Mouse (Mus musculus) intestine, postnatal 0 days (tissue): Measurements from ENCODE around the gene Ckb. TPM values are rescaled to one million over a fixed set of nuclear protein-coding genes. Genes with fewer than 3 reads are reported as not detected.

Experiments
- ATAC-seq: fragments of 200-750 bp; cut with Nextera tagmentation; 2 replicates; pipeline ENCODE4 v1.8.0; 2017; ENCODE audit warnings: mild to moderate bottlenecking, moderate TSS enrichment, moderate library complexity
- H3K27ac ChIP-seq: fragments of 300-500 bp; sonication (generic); 2 replicates; pipeline ENCODE4 v1.5.1; 2014; ENCODE audit warnings: mild to moderate bottlenecking, low read depth, low read length, moderate library complexity
- H3K27me3 ChIP-seq: fragments of 300-500 bp; sonication (generic); replicated peaks from 2 replicates; pipeline ENCODE4 v1.6.1; 2014; ENCODE audit warnings: low read length, mixed read lengths; ENCODE audit not compliant: control insufficient read depth, insufficient read depth
- H3K36me3 ChIP-seq: fragments of 300-500 bp; sonication (generic); 2 replicates; pipeline ENCODE4 v1.6.1; 2014; ENCODE audit warnings: mild to moderate bottlenecking, moderate library complexity; ENCODE audit not compliant: control insufficient read depth, insufficient read depth
- H3K4me1 ChIP-seq: fragments of 300-500 bp; sonication (generic); replicated peaks from 2 replicates; pipeline ENCODE4 v1.6.1; 2014; ENCODE audit warnings: antibody characterized with exemption, low read length, mixed read lengths; ENCODE audit not compliant: control insufficient read depth, insufficient read depth
- H3K4me2 ChIP-seq: fragments of 300-500 bp; sonication (generic); replicated peaks from 2 replicates; pipeline ENCODE4 v1.6.1; 2014; ENCODE audit warnings: low read depth, mild to moderate bottlenecking, moderate library complexity
- H3K4me3 ChIP-seq: fragments of 300-500 bp; sonication (generic); 2 replicates; pipeline ENCODE4 v1.5.1; 2014; ENCODE audit warnings: low read depth, low read length
- H3K9ac ChIP-seq: fragments of 300-500 bp; sonication (generic); 2 replicates; pipeline ENCODE4 v1.6.1; 2014; ENCODE audit warnings: mild to moderate bottlenecking, low read depth, low read length
- H3K9me3 ChIP-seq: fragments of 300-500 bp; sonication (generic); 2 replicates; pipeline ENCODE4 v1.6.1; 2016; ENCODE audit warnings: mixed run types; ENCODE audit not compliant: control insufficient read depth
- CTCF ChIP-seq: sonication (generic); IDR thresholded peaks from 2 replicates; pipeline ENCODE4 v1.5.1; 2016; ENCODE audit warnings: low read depth, mild to moderate bottlenecking, control low read depth, antibody characterized with exemption, moderate library complexity
- WGBS: fragments of 180-500 bp; shearing (Covaris S2); extraction: QIAGEN DNeasy Blood & Tissue Kit; methylation state at CpG from one replicate; pipeline ENCODE4 v1.1.7; 2014; 5-methylcytosine and 5-hydroxymethylcytosine counted together
- polyA plus RNA-seq: library from polyadenylated mRNA; unstranded; fragments of >200 nt; fragmentation: Nextera tagmentation; extraction: Ambion mirVana; gene quantifications from 2 replicates; pipeline ENCODE4 v1.2.1, GENCODE M21; 2015

Gene Ckb
- polyA plus RNA-seq, 1 experiment from 2014 or later = 628 TPM

DNA sequence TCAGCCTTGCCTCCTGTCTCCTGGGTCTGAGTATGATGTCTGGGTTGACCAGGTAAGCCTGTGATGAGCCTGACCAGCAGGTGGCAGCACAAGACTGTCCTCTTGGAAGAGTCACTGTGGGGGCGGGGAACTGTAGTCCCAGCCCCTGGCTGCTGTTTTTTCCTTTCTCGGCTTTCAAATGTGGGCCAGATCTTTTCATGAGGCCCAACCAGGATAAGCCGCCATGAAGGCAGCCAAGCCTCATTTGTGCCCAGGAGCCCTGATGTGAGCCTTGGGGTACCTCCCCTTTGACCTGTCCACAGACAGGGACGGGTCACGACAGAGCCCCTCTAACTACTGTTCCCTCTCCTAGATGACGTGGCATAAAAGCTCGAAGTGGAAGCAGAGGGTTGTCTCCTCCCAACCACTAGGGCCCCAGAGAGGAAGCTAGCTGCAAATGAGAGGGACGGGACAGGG, 3.7 kb downstream of the Ckb start:
- 15% methylated on average over 8 of the region's 8 CpGs for WGBS
- H3K9me3 ChIP-seq = no peaks in the 10 kb centered on the region
- no peak overlapping the region for H3K9ac ChIP-seq
- peak; percentile 99 for TF ChIP-seq CTCF
- peak; percentile 61 for ATAC-seq
- peak overlapping the region; percentile 63 for H3K27ac ChIP-seq
- H3K4me2 ChIP-seq = peak overlapping the region; percentile 84
- 0 out of 2 replicates have a peak, but pooled peaks cover 9% of the 10 kb centered on the region for H3K36me3 ChIP-seq
- H3K4me3 ChIP-seq = no peak overlapping the region
- H3K4me1 ChIP-seq = peaks cover 4% of the 10 kb centered on the region
- no peaks in the 10 kb centered on the region for H3K27me3 ChIP-seq

GRCm38 (mm10) chr12:111667421-111667820, 4.7 kb downstream of the Ckb start:
- Histone ChIP-seq H3K9ac (no peak overlapping the region), H3K4me3 (no peak overlapping the region), H3K4me1 (peaks cover 2% of the 10 kb centered on the region), H3K27me3 (no peaks in the 10 kb centered on the region), H3K4me2 (no peak overlapping the region), H3K36me3 (0 out of 2 replicates have a peak, but pooled peaks cover 10% of the 10 kb centered on the region), H3K9me3 (no peaks in the 10 kb centered on the region), H3K27ac (no peak overlapping the region)
- no peak for TF ChIP-seq CTCF
- no peak for ATAC-seq
- 91% methylated on average over 5 of the region's 5 CpGs for WGBS

- Histone ChIP-seq H3K4me2 (no peak overlapping the region), H3K4me3 (no peak overlapping the region), H3K4me1 (no peaks in the 10 kb centered on the region; the same call in 1 of the 2 replicates), H3K27ac (no peak overlapping the region), H3K27me3 (no peaks in the 10 kb centered on the region), H3K9me3 (no peaks in the 10 kb centered on the region), H3K9ac (no peak overlapping the region), H3K36me3 (0 out of 2 replicates have a peak, but pooled peaks cover 15% of the 10 kb centered on the region)
- TF ChIP-seq CTCF = no peak
- no peak for ATAC-seq
- WGBS = 74% methylated on average over 13 of the region's 13 CpGs
Observed at GRCm38 (mm10) chr12:111666380-111666779, 5.8 kb downstream of the Ckb start.

DNA sequence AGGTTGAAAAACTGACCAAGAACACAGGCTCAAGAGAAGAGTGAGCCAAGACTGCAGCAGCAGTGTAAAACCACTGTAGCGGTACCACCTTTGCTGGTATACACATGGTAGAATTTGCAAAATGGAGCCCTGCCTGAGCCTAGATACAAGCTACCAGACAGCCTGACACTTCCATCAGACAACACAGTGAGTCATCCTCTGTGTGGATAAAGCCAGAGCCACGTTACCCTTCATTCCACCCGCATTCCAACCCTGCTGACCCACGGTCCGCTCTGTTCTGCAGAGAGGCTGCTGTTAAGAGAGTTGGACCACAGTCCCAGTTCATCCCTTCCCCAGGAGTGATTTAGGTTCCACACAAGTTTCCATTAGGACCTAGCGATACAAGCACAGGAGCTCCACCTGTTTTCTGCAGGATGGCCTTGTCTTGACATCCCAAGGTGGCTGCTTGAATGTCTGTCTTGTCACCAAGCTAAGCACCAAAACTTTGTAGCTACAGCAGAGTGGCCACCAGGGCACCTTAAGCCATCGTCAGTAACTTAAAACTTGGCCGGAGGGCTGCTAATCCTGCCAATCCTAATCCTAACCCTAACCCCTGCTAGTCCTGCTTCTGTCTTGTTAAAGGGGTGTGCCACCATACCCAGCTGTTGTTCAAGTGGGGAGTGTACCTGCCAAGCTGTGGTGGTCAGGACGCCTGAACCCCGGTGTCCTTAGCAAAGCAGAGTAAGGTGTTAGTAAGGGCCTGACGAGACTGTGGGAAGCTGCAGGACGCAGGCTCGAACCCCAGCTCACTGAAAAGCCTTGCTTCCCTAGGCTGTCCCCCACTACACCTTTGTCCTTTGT, 6.9 kb downstream of the Ckb start:
- WGBS = 79% methylated on average over 13 of the region's 13 CpGs
- Histone ChIP-seq H3K36me3 (peaks cover 11% of the 10 kb centered on the region; the same call in 1 of the 2 replicates), H3K9ac (no peak overlapping the region), H3K9me3 (no peaks in the 10 kb centered on the region), H3K4me2 (no peak overlapping the region), H3K27me3 (no peaks in the 10 kb centered on the region), H3K4me1 (no peaks in the 10 kb centered on the region; the same call in 1 of the 2 replicates), H3K27ac (no peak overlapping the region), H3K4me3 (no peak overlapping the region)
- no peak for ATAC-seq
- TF ChIP-seq CTCF = no peak

GRCm38 (mm10) chr12:111664144-111664634, 7.9 kb downstream of the Ckb start:
- WGBS = 31% methylated on average over 6 of the region's 6 CpGs
- H3K4me2 ChIP-seq = no peak overlapping the region
- no peaks in the 10 kb centered on the region for H3K27me3 ChIP-seq
- H3K4me3 ChIP-seq = no peak overlapping the region
- no peak for ATAC-seq
- H3K9me3 ChIP-seq = no peaks in the 10 kb centered on the region
- H3K9ac ChIP-seq = no peak overlapping the region
- TF ChIP-seq CTCF = peak; percentile 8; the same call in 1 of the 2 replicates
- no peak overlapping the region for H3K27ac ChIP-seq
- H3K36me3 ChIP-seq = peaks cover 15% of the 10 kb centered on the region
- H3K4me1 ChIP-seq = no peaks in the 10 kb centered on the region
